Mouse (Mus musculus) kidney, adult 18-20 months (tissue): ENCODE measurements around the gene Mthfd1l.
"Not testable (repeated sequence)": the region's sequence is repeated elsewhere in the genome, so short reads cannot be mapped to it uniquely, and the experiment has no call there.

ENCODE experiments used
- DNase-seq: peaks from one replicate; pipeline ENCODE4 v3.0.0; 2021

The Mthfd1l gene

GRCm38 (mm10) chr10:4046496-4046895, 73.6 kb downstream of the Mthfd1l start:
- DNase-seq, result peak; percentile 13

GRCm38 (mm10) chr10:4047666-4048065, 74.7 kb downstream of the Mthfd1l start:
- DNase-seq, result no peak

DNA sequence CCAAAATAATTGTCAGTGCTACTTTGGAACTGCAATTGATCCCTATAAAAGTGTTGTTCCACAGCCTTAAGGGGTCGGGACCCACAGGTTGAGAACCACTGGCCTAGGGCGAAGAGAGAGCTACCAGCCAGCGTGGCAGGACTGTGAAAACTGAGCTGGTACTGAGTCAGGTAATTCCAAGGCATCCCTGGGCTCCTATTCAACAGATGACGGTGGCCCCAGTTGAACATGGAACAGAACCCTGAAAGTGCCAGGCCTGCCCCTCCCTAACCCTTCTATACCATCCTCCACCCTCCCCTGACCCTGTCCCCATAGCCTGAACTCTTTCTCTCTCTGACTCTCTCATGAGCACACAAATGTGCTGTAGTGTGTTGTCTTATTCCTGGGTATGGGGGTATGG, 77.3 kb downstream of the Mthfd1l start:
- DNase-seq, result no peak

GRCm38 (mm10) chr10:4052711-4053110, 79.8 kb downstream of the Mthfd1l start:
- no peak for DNase-seq

DNA sequence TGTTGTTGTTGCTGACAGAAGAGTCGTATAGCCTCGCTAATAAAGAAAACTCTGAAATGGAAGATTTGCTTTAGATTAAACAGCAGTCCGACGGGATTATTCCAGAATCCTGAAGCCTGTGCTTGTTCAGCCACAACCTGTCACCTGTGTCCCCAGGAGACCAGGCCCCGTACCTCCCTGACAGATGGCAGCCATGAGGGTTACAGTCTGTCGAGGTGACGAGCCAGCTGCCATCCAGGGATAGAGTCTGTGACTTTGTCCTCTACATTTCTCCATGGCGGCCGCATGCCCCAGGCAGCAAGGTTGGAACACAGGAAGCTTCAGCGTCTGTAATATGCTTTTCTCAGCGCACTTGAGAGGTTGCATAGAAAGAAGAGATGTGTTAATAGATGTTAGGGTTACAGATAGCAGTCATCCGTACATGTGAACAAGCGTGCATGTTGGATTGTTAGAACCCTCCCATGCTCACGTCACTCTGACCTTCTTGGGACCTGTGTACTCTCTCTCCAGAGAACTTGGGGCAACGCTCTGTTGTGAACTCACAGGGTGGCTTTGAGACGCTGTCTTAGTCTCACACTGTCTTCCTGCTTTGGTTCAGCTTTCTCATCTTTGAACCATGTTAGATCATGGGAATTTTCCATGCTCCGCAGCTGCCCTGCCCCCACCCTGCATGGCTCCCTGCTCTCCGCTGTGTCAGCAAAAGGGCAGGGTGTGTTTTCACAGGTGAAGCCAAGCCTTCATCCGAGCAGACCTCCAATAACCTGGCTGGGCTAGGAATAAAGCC, 80.6 kb downstream of the Mthfd1l start:
- peak; percentile 65 for DNase-seq

DNA sequence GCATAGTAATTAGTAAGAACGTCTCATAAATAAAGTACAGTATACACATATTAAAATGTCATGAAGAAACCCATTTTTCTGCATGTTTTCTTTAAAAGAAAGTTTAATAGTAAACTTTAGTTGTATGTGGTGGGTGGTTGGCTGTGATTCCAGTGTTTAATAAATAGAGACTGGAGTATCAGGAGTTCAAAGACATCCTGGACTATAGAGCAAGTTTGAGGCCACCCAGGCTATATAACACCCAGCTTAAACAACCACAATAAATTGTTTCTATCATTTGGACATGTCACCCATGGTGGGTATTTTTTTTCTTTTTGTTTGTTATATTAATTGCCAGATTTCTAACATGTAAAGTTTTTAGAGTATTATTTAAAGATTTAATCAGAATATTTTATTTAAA, 81.7 kb downstream of the Mthfd1l start:
- no peak for DNase-seq

- no peak for DNase-seq
Measured at GRCm38 (mm10) chr10:4057397-4057796, 84.5 kb downstream of the Mthfd1l start.

DNA sequence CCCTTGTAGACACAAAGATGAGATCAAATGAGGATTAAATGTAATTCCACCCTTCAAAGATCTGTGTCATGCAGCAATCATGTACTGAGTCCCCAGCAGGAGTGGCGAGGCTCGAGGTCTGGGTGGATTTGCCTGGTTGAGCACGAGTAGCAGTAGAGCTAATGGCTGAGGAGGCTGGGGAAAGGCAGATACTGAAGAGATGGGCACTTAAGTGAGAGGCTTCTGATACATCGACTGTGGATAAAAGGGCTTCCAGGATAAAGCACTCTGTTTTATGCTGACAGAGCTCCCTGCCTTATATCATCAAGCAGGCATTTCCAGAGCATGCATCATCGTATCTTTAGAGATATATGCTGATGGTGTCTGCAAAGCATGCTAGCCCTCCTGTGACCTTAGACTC, 84.9 kb downstream of the Mthfd1l start:
- DNase-seq, result no peak

- DNase-seq, result no peak
Measured at GRCm38 (mm10) chr10:4061071-4061987, 88.4 kb downstream of the Mthfd1l start.

DNA sequence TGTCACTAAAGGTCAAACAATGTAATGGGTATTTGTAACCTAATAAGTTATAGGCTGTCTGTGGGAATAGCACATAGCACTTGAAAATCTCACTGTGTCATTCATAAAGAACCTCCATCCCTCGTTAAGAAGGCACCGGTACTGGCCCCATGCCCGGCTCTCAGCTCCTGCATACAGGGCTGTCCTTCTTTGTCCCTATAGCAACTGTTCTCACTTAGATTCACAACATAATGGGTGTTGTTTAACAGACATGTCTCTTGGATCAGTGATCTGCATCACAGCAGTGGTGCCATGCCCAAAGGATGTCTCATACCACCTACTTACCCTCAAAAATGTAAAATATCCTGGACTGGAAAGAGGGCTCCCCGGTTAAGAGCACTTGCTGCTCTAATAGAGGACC, 90.6 kb downstream of the Mthfd1l start:
- no peak for DNase-seq

DNA sequence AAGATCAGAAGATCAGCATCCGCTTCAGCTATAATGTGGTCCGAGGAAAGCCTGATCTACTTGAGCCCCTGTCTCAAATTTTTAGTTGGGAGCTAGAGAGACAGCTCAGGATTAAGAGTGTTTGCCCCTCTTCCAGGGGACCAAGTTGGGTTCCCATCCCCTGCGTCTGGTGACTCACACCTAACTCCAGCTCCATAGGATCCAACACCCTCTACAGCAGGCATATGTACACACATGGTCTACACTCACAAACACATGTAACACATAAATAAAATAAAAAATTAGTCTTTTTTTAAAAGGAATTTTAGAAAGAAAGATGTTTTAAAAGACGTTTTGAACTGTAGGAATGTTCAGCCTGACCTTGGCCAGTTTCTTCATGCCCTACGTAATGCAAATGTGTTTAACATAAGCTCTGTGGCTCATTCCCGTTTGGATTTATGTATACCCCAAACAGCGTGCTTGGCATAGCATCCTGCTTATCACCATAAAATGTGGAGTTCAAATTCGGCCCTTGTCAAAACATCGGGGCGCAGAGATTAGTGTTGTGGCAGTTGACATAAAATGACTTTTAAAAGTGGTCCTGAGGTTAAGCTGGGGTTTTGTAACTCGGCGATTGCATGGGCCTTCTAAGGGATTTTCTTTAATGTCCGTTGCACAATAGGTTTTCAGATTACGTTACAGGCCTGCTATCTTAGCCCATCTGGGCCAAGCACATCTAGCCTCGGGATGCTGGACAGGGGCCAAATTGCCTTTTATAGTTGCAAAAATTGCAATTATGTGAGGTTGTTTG, 92.6 kb downstream of the Mthfd1l start:
- DNase-seq, result no peak

- no peak for DNase-seq
Measured at GRCm38 (mm10) chr10:4069258-4069826, 96.4 kb downstream of the Mthfd1l start.

- DNase-seq, result no peak
Measured at GRCm38 (mm10) chr10:4070061-4070460, 97.1 kb downstream of the Mthfd1l start.

DNA sequence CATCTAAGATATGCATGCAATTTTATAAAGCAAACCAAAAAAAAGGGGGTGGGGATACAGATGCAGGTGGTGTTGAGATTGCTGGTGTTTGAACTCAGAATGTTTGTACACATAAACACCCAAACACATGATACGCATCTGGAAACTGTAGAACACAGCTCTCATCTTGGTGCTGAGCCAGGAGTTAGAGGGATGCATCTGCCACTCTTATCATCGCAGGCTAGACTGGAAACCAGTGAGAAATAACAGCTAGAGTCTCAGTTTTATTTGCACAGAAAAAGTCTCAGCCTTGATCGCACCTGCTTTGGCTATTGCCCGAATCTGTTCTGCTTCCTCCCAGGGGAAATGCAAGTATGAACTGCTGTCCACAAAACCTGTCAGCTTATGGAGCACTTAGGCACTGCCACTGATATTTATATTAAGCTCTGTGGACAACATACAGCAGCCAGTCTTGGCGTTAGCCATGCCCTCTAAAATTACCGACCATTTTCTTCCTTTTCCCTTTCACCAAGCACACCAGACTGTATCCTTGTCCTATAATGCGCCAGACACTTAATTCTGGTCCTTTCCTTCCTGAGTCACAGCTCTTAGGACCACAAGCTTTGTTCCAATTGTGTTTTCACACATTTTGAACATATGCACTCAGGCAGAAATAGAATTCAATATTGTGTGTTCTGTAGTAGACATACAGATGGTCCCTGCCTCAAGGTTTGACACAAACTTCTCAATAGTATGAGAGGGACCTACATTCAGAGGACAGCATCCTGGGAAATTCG, 98.3 kb downstream of the Mthfd1l start:
- DNase-seq, result no peak

- DNase-seq, result no peak
Measured at GRCm38 (mm10) chr10:4071845-4072345, 99.0 kb downstream of the Mthfd1l start.

DNA sequence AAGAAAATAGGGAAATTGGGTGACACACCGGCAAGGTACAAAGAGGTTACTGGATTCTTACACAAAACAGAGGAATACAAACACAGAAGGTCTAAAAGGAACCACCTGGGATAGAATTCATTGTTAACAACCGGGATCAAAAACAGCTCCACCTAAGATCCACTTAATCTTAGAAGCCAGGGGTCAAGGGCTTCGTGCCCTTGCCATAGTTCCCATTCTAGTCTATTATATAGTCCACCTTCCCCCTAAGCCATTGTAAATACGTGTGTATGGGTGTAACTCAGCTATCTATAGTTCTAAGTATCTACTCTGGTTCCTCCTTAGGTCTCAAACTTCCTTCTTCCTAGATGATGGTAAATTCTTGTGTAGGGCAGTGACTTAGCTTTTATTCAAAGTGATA, 99.6 kb downstream of the Mthfd1l start:
- DNase-seq, result not testable (repeated sequence)

DNA sequence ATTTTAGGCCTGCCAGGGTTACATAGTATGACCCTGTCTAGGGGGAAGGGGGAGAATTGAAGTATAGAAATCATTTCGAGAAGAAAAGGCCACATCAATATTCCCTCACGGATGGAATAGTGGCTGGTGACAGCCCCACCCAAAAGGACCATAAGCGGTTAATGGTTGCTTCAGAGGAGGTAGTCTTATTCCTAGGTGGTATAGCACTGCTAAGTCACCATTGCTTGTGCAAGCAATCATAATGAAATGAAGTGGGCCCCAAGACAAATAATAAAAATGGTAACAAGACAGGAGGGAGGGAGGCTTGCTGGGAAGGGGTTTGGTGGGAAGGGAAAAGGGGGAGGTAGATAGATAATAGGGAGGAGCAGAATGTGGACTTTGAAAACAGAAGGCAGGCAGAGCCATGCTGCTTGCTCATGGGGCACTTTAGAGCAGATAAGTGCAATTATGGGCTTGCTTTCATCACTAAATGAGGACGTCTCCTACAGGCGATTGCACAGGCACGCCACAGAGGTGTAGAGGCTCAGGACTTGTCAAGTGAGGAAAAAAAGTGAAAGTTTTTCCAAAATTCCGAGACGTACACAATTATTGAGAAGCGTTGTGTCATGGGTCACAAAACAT, 105.4 kb downstream of the Mthfd1l start:
- no peak for DNase-seq

DNA sequence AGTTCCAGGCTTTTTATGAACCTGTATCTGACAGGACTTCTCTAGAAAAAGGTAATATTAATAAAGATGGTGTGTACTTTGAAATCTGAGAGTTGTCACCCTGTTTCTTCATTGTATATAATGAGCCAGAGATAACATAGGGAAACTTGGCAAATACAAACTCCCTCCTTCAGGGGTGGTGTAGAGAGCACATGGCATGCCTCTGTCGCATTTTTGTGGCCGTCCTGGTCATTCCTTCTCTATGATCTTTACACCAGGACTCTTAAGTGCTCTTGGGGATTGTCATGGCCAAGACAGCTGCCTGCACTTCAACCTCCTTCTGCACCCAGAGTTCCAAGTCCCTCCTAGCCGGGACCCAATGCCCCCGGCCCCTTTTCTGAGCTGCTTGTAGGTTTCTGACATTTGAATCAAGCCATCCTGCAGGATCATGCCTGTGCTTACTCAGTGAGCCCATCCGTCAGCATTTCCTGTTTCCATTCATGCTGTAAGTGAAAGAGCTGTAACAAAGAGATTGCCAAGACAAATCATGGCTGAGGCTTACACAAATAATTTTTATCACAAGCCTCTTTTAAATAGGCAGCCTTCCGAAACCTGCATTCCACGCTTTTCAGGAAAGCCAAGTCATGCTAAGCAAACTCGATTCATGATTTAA, 106.2 kb downstream of the Mthfd1l start:
- DNase-seq, result no peak

- DNase-seq, result peak; percentile 75
Measured at GRCm38 (mm10) chr10:4079643-4080244, 106.8 kb downstream of the Mthfd1l start.

GRCm38 (mm10) chr10:4083609-4084008, 110.7 kb downstream of the Mthfd1l start:
- no peak for DNase-seq
